Mouse (Mus musculus) brain, adult 2 months (tissue): ENCODE data around the gene Adap2.
"Not testable (repeated sequence)": the region's sequence is repeated elsewhere in the genome, so short reads cannot be mapped to it uniquely, and the experiment has no call there.

Experiments
- DNase-seq: peaks from one replicate; pipeline ENCODE4 v3.0.0; 2011; ENCODE audit warnings: low read depth, low spot score

Gene Adap2

GRCm38 (mm10) chr11:80153857-80154495, at the start of gene Adap2:
TSS of gene Adap2 (plus strand) at chr11:80154105.
- DNase-seq, result peak; percentile 66

- DNase-seq, result no peak
Measured at GRCm38 (mm10) chr11:80104407-80104806, 49.5 kb upstream of the Adap2 start.

- DNase-seq, result no peak
Measured at GRCm38 (mm10) chr11:80116411-80116810, 37.5 kb upstream of the Adap2 start.

GRCm38 (mm10) chr11:80132050-80132449, 21.9 kb upstream of the Adap2 start:
- no peak for DNase-seq

- peak; percentile 44 for DNase-seq
Measured at GRCm38 (mm10) chr11:80134744-80135143, 19.2 kb upstream of the Adap2 start.

- no peak for DNase-seq
Measured at GRCm38 (mm10) chr11:80135954-80136683, 17.8 kb upstream of the Adap2 start.

GRCm38 (mm10) chr11:80136786-80137185, 17.1 kb upstream of the Adap2 start:
- peak; percentile 51 for DNase-seq

- DNase-seq, result no peak
Measured at GRCm38 (mm10) chr11:80137773-80138172, 16.1 kb upstream of the Adap2 start.

GRCm38 (mm10) chr11:80141825-80142521, 11.9 kb upstream of the Adap2 start, which contains the start of gene Tefm:
TSS of gene Tefm (minus strand) at chr11:80142175.
- DNase-seq, result peak; percentile 95

- DNase-seq, result no peak
Measured at GRCm38 (mm10) chr11:80142872-80143271, 11.0 kb upstream of the Adap2 start.

- peak; percentile 50 for DNase-seq
Measured at GRCm38 (mm10) chr11:80145787-80146275, 8.1 kb upstream of the Adap2 start.

- no peak for DNase-seq
Measured at GRCm38 (mm10) chr11:80147748-80148147, 6.2 kb upstream of the Adap2 start.

- peak; percentile 12 for DNase-seq
Measured at GRCm38 (mm10) chr11:80148313-80148712, 5.6 kb upstream of the Adap2 start.

GRCm38 (mm10) chr11:80148974-80149373, 4.9 kb upstream of the Adap2 start:
- DNase-seq, result not testable (repeated sequence)

GRCm38 (mm10) chr11:80149412-80150023, 4.4 kb upstream of the Adap2 start:
- no peak for DNase-seq

- DNase-seq, result no peak
Measured at GRCm38 (mm10) chr11:80150566-80150965, 3.3 kb upstream of the Adap2 start.

- no peak for DNase-seq
Measured at GRCm38 (mm10) chr11:80151541-80151940, 2.4 kb upstream of the Adap2 start.

GRCm38 (mm10) chr11:80152376-80152775, 1.5 kb upstream of the Adap2 start:
- DNase-seq, result no peak

- no peak for DNase-seq
Measured at GRCm38 (mm10) chr11:80154501-80154900, 596 bp downstream of the Adap2 start.

- DNase-seq, result no peak
Measured at GRCm38 (mm10) chr11:80155541-80155940, 1.6 kb downstream of the Adap2 start.

GRCm38 (mm10) chr11:80155961-80156360, 2.1 kb downstream of the Adap2 start:
- no peak for DNase-seq

GRCm38 (mm10) chr11:80156841-80157240, 2.9 kb downstream of the Adap2 start:
- DNase-seq, result no peak
